Mouse (Mus musculus) megakaryocyte, embryonic 14.5 days (primary cell): Measurements from ENCODE around the gene Slc39a7.
"Not testable (repeated sequence)": the region's sequence is repeated elsewhere in the genome, so short reads cannot be mapped to it uniquely, and the experiment has no call there.

Experiments
- FLI1 ChIP-seq: IDR thresholded peaks from 2 replicates; pipeline ENCODE4 v1.6.1; 2012; ENCODE audit warnings: low read length, inconsistent platforms, mixed read lengths
- GATA1 ChIP-seq: IDR thresholded peaks from 3 replicates; pipeline ENCODE4 v1.6.1; 2012; ENCODE audit warnings: mixed read lengths, low read length, inconsistent platforms, borderline replicate concordance

DNA sequence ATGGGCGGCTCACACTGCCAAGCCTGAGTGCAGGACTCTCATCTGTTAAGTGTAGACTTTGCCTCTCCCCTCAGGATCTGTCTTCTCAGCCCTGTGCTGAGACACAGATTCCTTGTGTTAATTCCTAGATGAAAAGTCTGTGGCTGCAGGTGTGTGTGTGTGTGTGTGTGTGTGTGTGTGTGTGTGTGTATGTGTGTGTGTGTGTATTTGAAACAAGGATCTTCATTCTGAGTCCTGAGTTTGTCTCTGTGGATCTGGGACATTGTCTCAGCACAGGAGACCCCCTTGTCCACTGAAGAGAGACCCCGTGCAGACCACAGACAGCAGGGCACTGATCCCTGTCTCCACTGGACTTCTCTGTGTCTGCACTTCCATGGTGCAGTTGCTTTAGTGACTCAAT is 30.7 kb downstream of the Slc39a7 start:
- TF ChIP-seq GATA1, FLI1: not testable (repeated sequence)
